Mouse (Mus musculus): ENCODE results near the gene Ano6.

- TF ChIP-seq CTCF (IDR thresholded peaks at IDR 0.05; ENCODE audit: control insufficient read depth, insufficient read depth, low read length) (no peak), POLR2A (IDR thresholded peaks at IDR 0.05; ENCODE audit: borderline replicate concordance, control insufficient read depth, low read depth, low read length) (no peak)
Observed at GRCm38 (mm10) chr15:95906891-95907290, 116.2 kb downstream of the Ano6 start.

Measured in bone marrow, adult 2 months (tissue).